Mouse (Mus musculus) forebrain, embryonic 13.5 days (tissue): ENCODE results near the gene Acsf3. TPM values are rescaled to one million over a fixed set of nuclear protein-coding genes. Genes with fewer than 3 reads are reported as not detected.
A peak's percentile ranks its signal among the peaks of the same experiment; 100 is the strongest.

ENCODE experiments used
- ATAC-seq: fragments of 200-750 bp; cut with Nextera tagmentation; 2 replicates; pipeline ENCODE4 v1.8.0; 2017
- H3K27ac ChIP-seq: fragments of 300-500 bp; sonication (generic); 2 replicates; pipeline ENCODE4 v1.5.1; 2015; ENCODE audit warnings: inconsistent platforms, mild to moderate bottlenecking, moderate library complexity
- H3K27me3 ChIP-seq: fragments of 300-500 bp; sonication (generic); 2 replicates; pipeline ENCODE4 v1.6.1; 2015; ENCODE audit warnings: mild to moderate bottlenecking, inconsistent platforms
- H3K36me3 ChIP-seq: fragments of 300-500 bp; sonication (generic); 2 replicates; pipeline ENCODE4 v1.6.1; 2015; ENCODE audit warnings: mild to moderate bottlenecking, inconsistent platforms; ENCODE audit not compliant: poor library complexity, severe bottlenecking
- H3K4me1 ChIP-seq: fragments of 300-500 bp; sonication (generic); 2 replicates; pipeline ENCODE4 v1.6.1; 2015; ENCODE audit warnings: inconsistent platforms
- H3K4me2 ChIP-seq: fragments of 300-500 bp; sonication (generic); 2 replicates; pipeline ENCODE4 v1.6.1; 2015; ENCODE audit warnings: inconsistent platforms, mild to moderate bottlenecking, moderate library complexity
- H3K4me3 ChIP-seq: fragments of 300-500 bp; sonication (generic); 2 replicates; pipeline ENCODE4 v1.5.1; 2015; ENCODE audit warnings: mild to moderate bottlenecking, inconsistent platforms
- H3K9ac ChIP-seq: fragments of 300-500 bp; sonication (generic); 2 replicates; pipeline ENCODE4 v1.6.1; 2015; ENCODE audit warnings: mild to moderate bottlenecking, inconsistent platforms
- H3K9me3 ChIP-seq: fragments of 300-500 bp; sonication (generic); replicated peaks from 2 replicates; pipeline ENCODE4 v1.6.1; 2016; ENCODE audit warnings: inconsistent platforms
- WGBS: fragments of 180-500 bp; shearing (Covaris S2); methylation state at CpG from one replicate; pipeline ENCODE4 v1.1.7; 2015; 5-methylcytosine and 5-hydroxymethylcytosine counted together
- polyA plus RNA-seq: library from polyadenylated mRNA; unstranded; fragments of >200 nt; fragmentation: Nextera tagmentation; extraction: Ambion mirVana; gene quantifications from 2 replicates; pipeline ENCODE4 v1.2.1, GENCODE M21; 2015

Acsf3 gene
- polyA plus RNA-seq, 1 experiment from 2014 or later: 15.4 TPM

- H3K4me2 ChIP-seq: no peak overlapping the region
- ATAC-seq: no peak
- 75% methylated on average over 3 of the region's 3 CpGs for WGBS
These were observed 68.9 kb downstream of the Acsf3 start for GRCm38 (mm10) chr8:122844161-122844560.

GRCm38 (mm10) chr8:122845662-122846061 is 70.4 kb downstream of the Acsf3 start:
- ATAC-seq: no peak
- peaks cover 3% of the 10 kb centered on the region; the same call in 1 of the 2 replicates for H3K4me1 ChIP-seq
- no peak overlapping the region for H3K4me2 ChIP-seq
- no peak overlapping the region for H3K4me3 ChIP-seq
- no peaks in the 10 kb centered on the region for H3K9me3 ChIP-seq
- H3K27ac ChIP-seq: no peak overlapping the region
- H3K27me3 ChIP-seq: no peaks in the 10 kb centered on the region
- 82% methylated on average over 4 of the region's 4 CpGs for WGBS
- no peak overlapping the region for H3K9ac ChIP-seq
- no peaks in the 10 kb centered on the region for H3K36me3 ChIP-seq

More at GRCm38 (mm10) chr8:122844161-122844560, 68.9 kb downstream of the Acsf3 start:
- Histone ChIP-seq H3K4me1 (peaks cover 3% of the 10 kb centered on the region; the same call in 1 of the 2 replicates), H3K27me3 (no peaks in the 10 kb centered on the region), H3K9ac (no peak overlapping the region), H3K36me3 (no peaks in the 10 kb centered on the region), H3K9me3 (no peaks in the 10 kb centered on the region), H3K4me3 (no peak overlapping the region), H3K27ac (no peak overlapping the region)

- H3K9ac ChIP-seq: no peak within 1 kb of the TSS
- H3K36me3 ChIP-seq: no peaks in the 10 kb centered on the region
- peaks cover 6% of the 10 kb centered on the region for H3K4me1 ChIP-seq
- ATAC-seq: peak; percentile 95
- no peaks in the 10 kb centered on the region for H3K9me3 ChIP-seq
- H3K27ac ChIP-seq: no peak within 1 kb of the TSS
- H3K4me3 ChIP-seq: no peak within 1 kb of the TSS
- H3K4me2 ChIP-seq: peak within 1 kb of the TSS; percentile 30
- 11% methylated on average over 18 of the region's 18 CpGs for WGBS
- no peaks in the 10 kb centered on the region for H3K27me3 ChIP-seq
These were observed 72.7 kb downstream of the Acsf3 start, which contains the start of gene Cdh15 for GRCm38 (mm10) chr8:122847829-122848561. Cdh15 (plus strand) TSS chr8:122847966.

- no peak overlapping the region for H3K4me3 ChIP-seq
- no peak overlapping the region for H3K4me2 ChIP-seq
- peaks cover 13% of the 10 kb centered on the region for H3K4me1 ChIP-seq
- no peak for ATAC-seq
- H3K9me3 ChIP-seq: no peaks in the 10 kb centered on the region
- H3K27me3 ChIP-seq: no peaks in the 10 kb centered on the region
- H3K9ac ChIP-seq: no peak overlapping the region
- 56% methylated on average over 7 of the region's 11 CpGs for WGBS
- H3K36me3 ChIP-seq: no peaks in the 10 kb centered on the region
- H3K27ac ChIP-seq: no peak overlapping the region
These were observed 74.0 kb downstream of the Acsf3 start for GRCm38 (mm10) chr8:122849152-122849910.

- Histone ChIP-seq H3K36me3 (no peaks in the 10 kb centered on the region), H3K27me3 (no peaks in the 10 kb centered on the region), H3K9ac (no peak overlapping the region), H3K4me3 (no peak overlapping the region), H3K27ac (no peak overlapping the region), H3K4me2 (no peak overlapping the region), H3K9me3 (no peaks in the 10 kb centered on the region), H3K4me1 (peaks cover 13% of the 10 kb centered on the region)
- no peak for ATAC-seq
- 76% methylated on average over 3 of the region's 3 CpGs for WGBS
These were observed 75.5 kb downstream of the Acsf3 start for GRCm38 (mm10) chr8:122850641-122851240.

- Histone ChIP-seq H3K27ac (no peak overlapping the region), H3K27me3 (peaks cover 1% of the 10 kb centered on the region; the same call in 1 of the 2 replicates), H3K4me1 (peaks cover 13% of the 10 kb centered on the region), H3K9me3 (no peaks in the 10 kb centered on the region), H3K4me3 (no peak overlapping the region), H3K9ac (no peak overlapping the region), H3K36me3 (no peaks in the 10 kb centered on the region), H3K4me2 (no peak overlapping the region)
- ATAC-seq: no peak
- 81% methylated on average over 12 of the region's 12 CpGs for WGBS
These were observed 76.6 kb downstream of the Acsf3 start for GRCm38 (mm10) chr8:122851692-122852545.

- Histone ChIP-seq H3K4me2 (no peak overlapping the region), H3K9ac (no peak overlapping the region), H3K4me3 (no peak overlapping the region), H3K27me3 (peaks cover 4% of the 10 kb centered on the region; the same call in 1 of the 2 replicates), H3K36me3 (no peaks in the 10 kb centered on the region), H3K27ac (no peak overlapping the region), H3K9me3 (no peaks in the 10 kb centered on the region), H3K4me1 (peaks cover 13% of the 10 kb centered on the region)
- WGBS: 80% methylated on average over 1 of the region's 1 CpGs
- ATAC-seq: no peak
These were observed 77.2 kb downstream of the Acsf3 start for GRCm38 (mm10) chr8:122852546-122852905.

GRCm38 (mm10) chr8:122853340-122853771 is 78.1 kb downstream of the Acsf3 start:
- Histone ChIP-seq H3K4me1 (peaks cover 11% of the 10 kb centered on the region), H3K36me3 (no peaks in the 10 kb centered on the region), H3K9me3 (no peaks in the 10 kb centered on the region), H3K27ac (no peak overlapping the region), H3K9ac (no peak overlapping the region), H3K27me3 (peaks cover 4% of the 10 kb centered on the region; the same call in 1 of the 2 replicates), H3K4me2 (0 out of 2 replicates have a peak overlapping the region, but pooled peaks have one; percentile 4), H3K4me3 (no peak overlapping the region)
- peak; percentile 67; the same call in 1 of the 2 replicates for ATAC-seq
- 14% methylated on average over 11 of the region's 11 CpGs for WGBS

- no peaks in the 10 kb centered on the region for H3K9me3 ChIP-seq
- H3K4me2 ChIP-seq: no peak overlapping the region
- H3K36me3 ChIP-seq: no peaks in the 10 kb centered on the region
- WGBS: 84% methylated on average over 7 of the region's 7 CpGs
- peaks cover 10% of the 10 kb centered on the region for H3K4me1 ChIP-seq
- H3K4me3 ChIP-seq: no peak overlapping the region
- ATAC-seq: no peak
- no peak overlapping the region for H3K27ac ChIP-seq
- H3K9ac ChIP-seq: no peak overlapping the region
- peaks cover 4% of the 10 kb centered on the region; the same call in 1 of the 2 replicates for H3K27me3 ChIP-seq
These were observed 79.1 kb downstream of the Acsf3 start for GRCm38 (mm10) chr8:122854388-122854787.

- Histone ChIP-seq H3K27ac (no peak overlapping the region), H3K36me3 (no peaks in the 10 kb centered on the region), H3K27me3 (peaks cover 4% of the 10 kb centered on the region; the same call in 1 of the 2 replicates), H3K9ac (no peak overlapping the region), H3K4me1 (peaks cover 10% of the 10 kb centered on the region), H3K4me2 (no peak overlapping the region), H3K9me3 (no peaks in the 10 kb centered on the region), H3K4me3 (no peak overlapping the region)
- WGBS: 84% methylated on average over 4 of the region's 4 CpGs
- ATAC-seq: no peak
These were observed 79.8 kb downstream of the Acsf3 start for GRCm38 (mm10) chr8:122855123-122855522.

- ATAC-seq: no peak
- Histone ChIP-seq H3K36me3 (no peaks in the 10 kb centered on the region), H3K4me3 (no peak overlapping the region), H3K27ac (no peak overlapping the region), H3K9ac (no peak overlapping the region), H3K9me3 (no peaks in the 10 kb centered on the region), H3K4me2 (no peak overlapping the region), H3K27me3 (peaks cover 4% of the 10 kb centered on the region; the same call in 1 of the 2 replicates), H3K4me1 (peaks cover 10% of the 10 kb centered on the region)
- 77% methylated on average over 8 of the region's 8 CpGs for WGBS
These were observed 81.0 kb downstream of the Acsf3 start for GRCm38 (mm10) chr8:122856288-122856687.
